In genomic region chr6:83029777-83030176, GRCm38 (mm10) we compare ENCODE assay signal across 13 mouse cellular contexts.
"Had no signal": no experiment of that assay in that cellular context is flagged by ENCODE, and none has a peak within 500 bp of the region (broad histone marks: within the 10 kb centered on the region; RNA-seq: fewer than 3 reads in every experiment).

No protein-coding gene starts in this region.

- ATAC-seq: intestine, postnatal 0 days had no signal

- DNase-seq: kidney, adult 8-10 months; kidney, postnatal 25 days; lung, postnatal 14 days; midbrain, embryonic 14.5 days; right cerebral cortex, postnatal 25 days; thymus, postnatal 36 days had no signal

- H3K9me3 ChIP-seq: limb, embryonic 10.5 days; lung, embryonic 15.5 days; midbrain, embryonic 10.5 days; neural tube, embryonic 12.5 days had no signal

- H3K4me2 ChIP-seq: lung, embryonic 15.5 days; neural tube, embryonic 12.5 days had no signal

- H3K36me3 ChIP-seq: limb, embryonic 10.5 days; lung, embryonic 15.5 days; neural tube, embryonic 12.5 days had no signal

- H3K27ac ChIP-seq: left cerebral cortex, adult 2 months; limb, embryonic 10.5 days; lung, embryonic 15.5 days; macrophage; midbrain, embryonic 10.5 days; neural tube, embryonic 12.5 days had no signal

- H3K4me3 ChIP-seq: left cerebral cortex, adult 2 months; limb, embryonic 10.5 days; lung, embryonic 15.5 days; midbrain, embryonic 10.5 days; neural tube, embryonic 12.5 days had no signal

- H3K9ac ChIP-seq: lung, embryonic 15.5 days; neural tube, embryonic 12.5 days had no signal
